Mouse (Mus musculus): ENCODE measurements around the gene Ivns1abp. TPM values are rescaled to one million over a fixed set of nuclear protein-coding genes. Genes with fewer than 3 reads are reported as not detected.

Gene Ivns1abp
- total and polyA plus RNA-seq, 2 experiments from 2014 or later: 121 to 140 TPM

DNA sequence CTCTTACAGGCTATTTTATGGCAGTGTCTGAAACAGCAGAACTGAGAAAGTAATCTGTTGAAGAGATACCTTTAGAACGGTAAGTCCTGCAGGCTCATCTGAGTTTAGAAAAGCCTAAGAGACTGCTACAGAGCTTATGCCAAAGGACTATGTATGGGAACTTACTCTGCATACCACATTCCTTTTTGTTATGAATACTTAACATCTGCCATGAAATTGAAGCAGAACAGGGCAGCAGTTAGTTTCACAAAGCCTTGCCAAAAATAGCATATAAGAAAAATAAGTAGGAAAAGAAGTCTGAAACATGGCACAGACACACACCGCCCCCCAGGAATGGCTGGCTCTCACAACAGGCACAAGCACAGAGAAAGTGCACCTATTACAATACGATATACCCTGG lies 65.5 kb downstream of the Ivns1abp start:
- ATAC-seq: no peak
- WGBS: 92% methylated on average over 3 of the region's 3 CpGs
- no peak for TF ChIP-seq CTCF (IDR thresholded peaks at IDR 0.05; ENCODE audit: low read depth)
- no peaks in the 10 kb centered on the region for H3K4me1 ChIP-seq (ENCODE audit: insufficient read depth, low read length)
- no peak overlapping the region for H3K9ac ChIP-seq (replicated peaks; ENCODE audit: low read length)
- no peaks in the 10 kb centered on the region for H3K9me3 ChIP-seq (ENCODE audit: low read length)
- no peak overlapping the region for H3K4me2 ChIP-seq (ENCODE audit: low read depth, low read length)
- no peaks in the 10 kb centered on the region for H3K27me3 ChIP-seq (ENCODE audit: insufficient read depth, low read length)
- peaks cover 5% of the 10 kb centered on the region for H3K36me3 ChIP-seq (ENCODE audit: insufficient read depth, low read length)
- no peak overlapping the region for H3K27ac ChIP-seq
- no peak for DNase-seq (ENCODE audit: low spot score)
- H3K4me3 ChIP-seq (ENCODE audit: low read length): no peak overlapping the region

Other genes with a start within 250 kb of the Ivns1abp start
- not detected in 2 replicates for gene Gm47985, start 161.9 kb upstream of the Ivns1abp start, total RNA-seq (2014; rRNA removed)
- not detected in 2 replicates for gene Gm47985, start 161.9 kb upstream of the Ivns1abp start, polyA plus RNA-seq (2015; fragmentation: Nextera tagmentation; extraction: Ambion mirVana)
- gene Gm8947, start 152.1 kb upstream of the Ivns1abp start, total RNA-seq (2014; rRNA removed): not detected in 2 replicates
- not detected in 2 replicates for gene Gm8947, start 152.1 kb upstream of the Ivns1abp start, polyA plus RNA-seq (2015; fragmentation: Nextera tagmentation; extraction: Ambion mirVana)
- not detected in 2 replicates for gene Gm47995, start 146.0 kb upstream of the Ivns1abp start, total RNA-seq (2014; rRNA removed)
- not detected in 2 replicates for gene Gm47995, start 146.0 kb upstream of the Ivns1abp start, polyA plus RNA-seq (2015; fragmentation: Nextera tagmentation; extraction: Ambion mirVana)
- not detected in 2 replicates for gene 3110040M04Rik, start 140.4 kb upstream of the Ivns1abp start, total RNA-seq (2014; rRNA removed)
- not detected in 2 replicates for gene 3110040M04Rik, start 140.4 kb upstream of the Ivns1abp start, polyA plus RNA-seq (2015; fragmentation: Nextera tagmentation; extraction: Ambion mirVana)
- gene Gm47996, start 134.3 kb upstream of the Ivns1abp start, total RNA-seq (2014; rRNA removed): not detected in 2 replicates
- gene Gm47996, start 134.3 kb upstream of the Ivns1abp start, polyA plus RNA-seq (2015; fragmentation: Nextera tagmentation; extraction: Ambion mirVana): not detected in 2 replicates
- gene Swt1, start 84.0 kb downstream of the Ivns1abp start, total RNA-seq (2014; rRNA removed): 6.7 and 7.7 TPM in 2 replicates
- gene Swt1, start 84.0 kb downstream of the Ivns1abp start, polyA plus RNA-seq (2015; fragmentation: Nextera tagmentation; extraction: Ambion mirVana): 11.7 and 17.1 TPM in 2 replicates
- 13.2 and 17.6 TPM in 2 replicates for gene Trmt1l, start 84.1 kb downstream of the Ivns1abp start, total RNA-seq (2014; rRNA removed)
- 16.2 and 18.5 TPM in 2 replicates for gene Trmt1l, start 84.1 kb downstream of the Ivns1abp start, polyA plus RNA-seq (2015; fragmentation: Nextera tagmentation; extraction: Ambion mirVana)
- gene Rnf2, start 156.5 kb downstream of the Ivns1abp start, total RNA-seq (2014; rRNA removed): 53.2 and 63.1 TPM in 2 replicates
- 64.4 and 67.2 TPM in 2 replicates for gene Rnf2, start 156.5 kb downstream of the Ivns1abp start, polyA plus RNA-seq (2015; fragmentation: Nextera tagmentation; extraction: Ambion mirVana)
- 1.6 and 2.6 TPM in 2 replicates for gene Fam129a, start 226.7 kb downstream of the Ivns1abp start, total RNA-seq (2014; rRNA removed)
- gene Fam129a, start 226.7 kb downstream of the Ivns1abp start, polyA plus RNA-seq (2015; fragmentation: Nextera tagmentation; extraction: Ambion mirVana): 1.7 and 2.0 TPM in 2 replicates